11 mouse cellular contexts compared by ENCODE assay signal in genomic region chr7:120826408-120826807, GRCm38 (mm10). TPM values are rescaled to one million over a fixed set of nuclear protein-coding genes. Genes with fewer than 3 reads are reported as not detected.
DNase-seq lines count a peak whose midpoint lies in the region; ATAC-seq and TF ChIP-seq lines count a peak whose summit lies in the region.
"Had no signal": no experiment of that assay in that cellular context is flagged by ENCODE, and none has a peak within 500 bp of the region (broad histone marks: within the 10 kb centered on the region; RNA-seq: fewer than 3 reads in every experiment).

No protein-coding gene starts in this region.

- no peaks in the 10 kb centered on the region for H3K36me3 ChIP-seq in intestine, postnatal 0 days (ENCODE audit: control insufficient read depth, insufficient read depth)
- H3K36me3 ChIP-seq in neural tube, embryonic 11.5 days (ENCODE audit: control insufficient read depth, insufficient read depth, low read length), result no peaks in the 10 kb centered on the region

- no peak overlapping the region for H3K4me2 ChIP-seq in intestine, postnatal 0 days (replicated peaks; ENCODE audit: low read depth)
- no peak overlapping the region for H3K4me2 ChIP-seq in neural tube, embryonic 11.5 days (ENCODE audit: low read depth)

- WGBS in intestine, postnatal 0 days, result 26% methylated on average over 3 of the region's 3 CpGs
- 19% methylated on average over 3 of the region's 3 CpGs for WGBS in neural tube, embryonic 11.5 days

- POLR2A ChIA-PET in Patski (lab: Charles Lee), result no interaction called here

- H3K9me3 ChIP-seq in intestine, postnatal 0 days (ENCODE audit: control insufficient read depth), result no peaks in the 10 kb centered on the region
- no peaks in the 10 kb centered on the region for H3K9me3 ChIP-seq in neural tube, embryonic 11.5 days (ENCODE audit: control insufficient read depth, low read length)

- CTCF ChIA-PET in Patski (lab: Charles Lee), result interaction anchor here (0.6 to 1.7 kb wide), 8 partner anchors 14 to 202 kb away, joined by 3 to 5 read pairs (median 3); partner anchors contain the start of gene Pdzd9

- H3K4me3 ChIP-seq in intestine, postnatal 0 days (ENCODE audit: low read depth, low read length), result no peak overlapping the region
- no peak overlapping the region for H3K4me3 ChIP-seq in neural tube, embryonic 11.5 days (ENCODE audit: low read depth, low read length)
- H3K4me3 ChIP-seq: erythroblast, embryonic 14.5 days had no signal

- peak; percentile 81 for TF ChIP-seq CTCF in Patski (IDR thresholded peaks at IDR 0.05)
- TF ChIP-seq CTCF in intestine, postnatal 0 days (IDR thresholded peaks at IDR 0.05; ENCODE audit: low read depth), result peak; percentile 86

- peak; percentile 53 for DNase-seq in CD4-positive, CD25-positive, alpha-beta regulatory T cell, adult 2 months (ENCODE audit: low read depth, low spot score)
- DNase-seq in layer of hippocampus, postnatal 10 days (ENCODE audit: low spot score in 2 of 2), result peak; percentile 34 to 58
- DNase-seq in layer of hippocampus, adult 9-10 months (ENCODE audit: low spot score), result no peak
- DNase-seq in Patski (ENCODE audit: low read depth, low spot score), result no peak
- peak; percentile 63 for DNase-seq in neural tube, embryonic 11.5 days (ENCODE audit: low spot score)
- DNase-seq in urinary bladder, adult 18-20 months (ENCODE audit: low spot score in 2 of 2), result no peak

- in situ Hi-C loops in Patski (cut with MboI; ENCODE audit: low pct_unique_long_range_greater_than_20kb), result loop anchor here (5.0 to 10.0 kb wide), 2 partner anchors 72 to 704 kb away; no protein-coding TSS in a partner anchor

- H3K27ac ChIP-seq in intestine, postnatal 0 days (ENCODE audit: low read depth, low read length), result no peak overlapping the region
- H3K27ac ChIP-seq in neural tube, embryonic 11.5 days (ENCODE audit: low read depth, low read length), result no peak overlapping the region

- no peak for ATAC-seq in CD4-positive, CD25-positive, alpha-beta regulatory T cell, adult 4 months
- ATAC-seq in Patski, result peak; percentile 67
- peak; percentile 50 for ATAC-seq in intestine, postnatal 0 days
- ATAC-seq in neural tube, embryonic 11.5 days (ENCODE audit: insufficient read depth, low FRiP score, low TSS enrichment), result no peak

- H3K9ac ChIP-seq in intestine, postnatal 0 days (ENCODE audit: low read depth, low read length), result no peak overlapping the region
- no peak overlapping the region for H3K9ac ChIP-seq in neural tube, embryonic 11.5 days (ENCODE audit: low read length)

- no peaks in the 10 kb centered on the region; the same call in 1 of the 2 replicates for H3K4me1 ChIP-seq in intestine, postnatal 0 days (replicated peaks; ENCODE audit: control insufficient read depth, insufficient read depth, low read length)
- no peaks in the 10 kb centered on the region for H3K4me1 ChIP-seq in neural tube, embryonic 11.5 days (ENCODE audit: control insufficient read depth, insufficient read depth, low read length)

- H3K27me3 ChIP-seq in Patski, result no peaks in the 10 kb centered on the region
- no peaks in the 10 kb centered on the region for H3K27me3 ChIP-seq in intestine, postnatal 0 days (replicated peaks; ENCODE audit: control insufficient read depth, insufficient read depth, low read length)
- H3K27me3 ChIP-seq in neural tube, embryonic 11.5 days (ENCODE audit: control insufficient read depth, insufficient read depth, low read length), result no peaks in the 10 kb centered on the region

RNA-seq across cellular contexts. Expression of gene Gm5737, which starts 14.2 kb away (rescaled TPM):
- polyA plus RNA-seq in CD4-positive, CD25-positive, alpha-beta regulatory T cell, adult 4 months (2017; shearing (Covaris generic)), result not detected
- total RNA-seq in layer of hippocampus, postnatal 10 days (2021), result under 1 TPM in 1 of 2 experiments, not detected in 1; 0.27 TPM
- not detected for polyA plus RNA-seq in Patski (2021)
- not detected in 2 replicates for polyA plus RNA-seq in intestine, postnatal 0 days (2015; fragmentation: Nextera tagmentation; extraction: Ambion mirVana)
- polyA plus RNA-seq in neural tube, embryonic 11.5 days (2014; fragmentation: Nextera tagmentation; extraction: Ambion mirVana), result not detected in 2 replicates
- polyA plus RNA-seq: erythroblast, embryonic 14.5 days; lung, embryonic 16.5 days; stomach, embryonic 16.5 days had no signal

RNA-seq across cellular contexts. Expression of gene Eef2k, which starts 16.2 kb away (rescaled TPM):
- 1 to 10 TPM; 5.6 to 6.0 TPM for polyA plus RNA-seq in CD4-positive, CD25-positive, alpha-beta regulatory T cell, adult 4 months (2017; shearing (Covaris generic))
- total RNA-seq in layer of hippocampus, postnatal 10 days (2021), result 10 to 100 TPM; 38.9 to 41.7 TPM
- 21.8 TPM for polyA plus RNA-seq in Patski (2021)
- 14.1 and 14.2 TPM in 2 replicates for polyA plus RNA-seq in intestine, postnatal 0 days (2015; fragmentation: Nextera tagmentation; extraction: Ambion mirVana)
- 9.2 and 10.3 TPM in 2 replicates for polyA plus RNA-seq in neural tube, embryonic 11.5 days (2014; fragmentation: Nextera tagmentation; extraction: Ambion mirVana)

Comparison
In these comparisons a context has a peak if more than half of its experiments do, and no peak if none do; other contexts are left out.
1. DNase-seq: peak in CD4-positive, CD25-positive, alpha-beta regulatory T cell, adult 2 months (single experiment), layer of hippocampus, postnatal 10 days (2 of 2) and neural tube, embryonic 11.5 days (single experiment); none in layer of hippocampus, adult 9-10 months (single experiment), Patski (single experiment) and urinary bladder, adult 18-20 months (0 of 2).
2. ATAC-seq: peak in Patski (single experiment) and intestine, postnatal 0 days (single experiment); none in CD4-positive, CD25-positive, alpha-beta regulatory T cell, adult 4 months (single experiment) and neural tube, embryonic 11.5 days (single experiment).